Comparison of ENCODE assay signal across 9 mouse cellular contexts in genomic region chr16:44494441-44495108, GRCm38 (mm10).
DNase-seq lines count a peak whose midpoint lies in the region; ATAC-seq lines count a peak whose summit lies in the region.
"Had no signal": no experiment of that assay in that cellular context is flagged by ENCODE, and none has a peak within 500 bp of the region (broad histone marks: within the 10 kb centered on the region; RNA-seq: fewer than 3 reads in every experiment).

No protein-coding gene starts in this region.

- H3K9ac ChIP-seq in heart, embryonic 11.5 days (ENCODE audit: low read depth, low read length) = no peak overlapping the region
- no peak overlapping the region for H3K9ac ChIP-seq in limb, embryonic 15.5 days
- H3K9ac ChIP-seq: liver, embryonic 13.5 days had no signal

- DNase-seq in heart, adult 9 months (ENCODE audit: low spot score in 2 of 2) = no peak
- peak; percentile 78 to 84 for DNase-seq in cerebellum, postnatal 25 days
- peak; percentile 52 for DNase-seq in hindbrain, embryonic 10.5 days (ENCODE audit: low spot score)
- no peak for DNase-seq in left cerebral cortex, postnatal 25 days (ENCODE audit: low spot score in 2 of 2)
- DNase-seq in spleen, postnatal 36 days (ENCODE audit: low spot score in 2 of 2) = no peak
- no peak for DNase-seq in left cerebral cortex, adult 8-10 months (ENCODE audit: low spot score in 2 of 2)
- DNase-seq: liver, embryonic 13.5 days had no signal

- H3K9me3 ChIP-seq in heart, embryonic 11.5 days (replicated peaks; ENCODE audit: control insufficient read depth, low read length) = no peaks in the 10 kb centered on the region
- H3K9me3 ChIP-seq in hindbrain, embryonic 10.5 days = 0 out of 2 replicates have a peak, but pooled peaks cover 8% of the 10 kb centered on the region
- H3K9me3 ChIP-seq in limb, embryonic 15.5 days = no peaks in the 10 kb centered on the region
- H3K9me3 ChIP-seq: liver, embryonic 13.5 days had no signal

- intact Hi-C loops in left cerebral cortex, postnatal 25 days (cut with DNase I) = loop anchor here (5.0 kb wide), 1 partner anchor 63 kb away; the partner anchor contains the start of gene Boc

- no peak overlapping the region for H3K4me2 ChIP-seq in heart, embryonic 11.5 days
- H3K4me2 ChIP-seq in limb, embryonic 15.5 days = no peak overlapping the region
- H3K4me2 ChIP-seq: liver, embryonic 13.5 days had no signal

- 0 out of 2 replicates have a peak, but pooled peaks cover 3% of the 10 kb centered on the region for H3K4me1 ChIP-seq in heart, embryonic 11.5 days (ENCODE audit: control insufficient read depth, insufficient read depth, low read length)
- peaks cover 33% of the 10 kb centered on the region for H3K4me1 ChIP-seq in hindbrain, embryonic 10.5 days (replicated peaks)
- H3K4me1 ChIP-seq in limb, embryonic 15.5 days = peaks cover 35% of the 10 kb centered on the region
- H3K4me1 ChIP-seq: liver, embryonic 13.5 days had no signal

- 38% methylated on average over 8 of the region's 8 CpGs for WGBS in heart, embryonic 11.5 days (ENCODE audit: insufficient replicate concordance)
- WGBS in hindbrain, embryonic 10.5 days = 55% methylated on average over 8 of the region's 8 CpGs
- 23% methylated on average over 8 of the region's 8 CpGs for WGBS in limb, embryonic 15.5 days

- no peak; the same call in 1 of the 2 replicates for ATAC-seq in heart, embryonic 11.5 days (replicated peaks; ENCODE audit: insufficient number of reproducible peaks, low FRiP score, low TSS enrichment)
- no peak for ATAC-seq in limb, embryonic 15.5 days (ENCODE audit: insufficient number of reproducible peaks, low FRiP score, low TSS enrichment, low read depth)

- H3K4me3 ChIP-seq in heart, embryonic 11.5 days (ENCODE audit: low read depth, low read length) = no peak overlapping the region
- no peak overlapping the region for H3K4me3 ChIP-seq in hindbrain, embryonic 10.5 days
- H3K4me3 ChIP-seq in limb, embryonic 15.5 days = no peak overlapping the region
- H3K4me3 ChIP-seq: liver, embryonic 13.5 days had no signal

- H3K27me3 ChIP-seq in heart, embryonic 11.5 days (ENCODE audit: control insufficient read depth, insufficient read depth, low read length) = no peaks in the 10 kb centered on the region; the same call in 1 of the 2 replicates
- no peaks in the 10 kb centered on the region for H3K27me3 ChIP-seq in hindbrain, embryonic 10.5 days (ENCODE audit: insufficient read depth, poor library complexity, severe bottlenecking)
- no peaks in the 10 kb centered on the region for H3K27me3 ChIP-seq in limb, embryonic 15.5 days
- H3K27me3 ChIP-seq: liver, embryonic 13.5 days had no signal

- peaks cover 10% of the 10 kb centered on the region for H3K36me3 ChIP-seq in heart, embryonic 11.5 days (ENCODE audit: control insufficient read depth, insufficient read depth, low read length)
- peaks cover 100% of the 10 kb centered on the region for H3K36me3 ChIP-seq in hindbrain, embryonic 10.5 days
- H3K36me3 ChIP-seq in limb, embryonic 15.5 days = peaks cover 91% of the 10 kb centered on the region
- H3K36me3 ChIP-seq: liver, embryonic 13.5 days had no signal

- 0 out of 2 replicates have a peak overlapping the region, but pooled peaks have one; percentile 3 for H3K27ac ChIP-seq in heart, embryonic 11.5 days (ENCODE audit: low read depth, low read length)
- H3K27ac ChIP-seq in hindbrain, embryonic 10.5 days = peak overlapping the region; percentile 56; the same call in 1 of the 2 replicates
- H3K27ac ChIP-seq in limb, embryonic 15.5 days = peak overlapping the region; percentile 74
- H3K27ac ChIP-seq: liver, embryonic 13.5 days had no signal

Comparison
In these comparisons a context has a peak if more than half of its experiments do, and no peak if none do; other contexts are left out.
1. H3K27ac ChIP-seq: peak in every context shown above with its lines; median percentile 74 in limb, embryonic 15.5 days; 56 in hindbrain, embryonic 10.5 days; 3 in heart, embryonic 11.5 days.
2. DNase-seq: peak in cerebellum, postnatal 25 days (2 of 2) and hindbrain, embryonic 10.5 days (single experiment); none in heart, adult 9 months (0 of 2), left cerebral cortex, postnatal 25 days (0 of 2), spleen, postnatal 36 days (0 of 2) and left cerebral cortex, adult 8-10 months (0 of 2).